ENCODE assay signal across 8 mouse cellular contexts in the genomic region with DNA sequence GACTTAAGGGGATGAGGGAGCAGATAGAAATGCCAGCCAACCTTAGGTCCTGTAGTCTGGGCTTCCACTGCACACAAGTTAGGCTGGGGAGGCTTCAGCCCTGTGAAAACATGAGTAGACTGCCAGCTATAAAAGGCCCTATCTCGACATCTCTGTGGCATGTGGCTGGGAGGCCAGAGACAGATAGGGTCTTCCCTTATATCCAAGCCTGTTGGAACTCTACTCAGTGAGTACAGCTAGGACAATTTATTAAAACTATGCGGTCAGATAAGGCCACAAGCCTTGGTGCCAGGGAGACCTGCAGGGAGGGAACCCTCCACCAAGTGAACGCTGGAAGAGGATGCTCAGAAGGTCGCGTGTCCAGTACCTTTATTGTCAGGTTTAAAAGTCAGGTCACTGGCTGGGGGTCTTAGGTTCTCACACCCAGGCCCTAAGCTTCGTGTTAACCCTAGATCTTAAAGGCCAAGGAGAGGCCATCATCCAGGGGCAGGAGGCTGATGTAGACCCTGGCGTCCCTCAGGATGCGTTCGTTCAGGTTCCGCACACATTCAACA. TPM values are rescaled to one million over a fixed set of nuclear protein-coding genes. Genes with fewer than 3 reads are reported as not detected.
DNase-seq lines count a peak whose midpoint lies in the region; ATAC-seq and TF ChIP-seq lines count a peak whose summit lies in the region.

No protein-coding gene starts in this region.

- no peak for DNase-seq in heart, adult 2 months
- DNase-seq in heart, adult 9 months (ENCODE audit: low spot score in 2 of 2): no peak
- DNase-seq in forebrain, postnatal 0 days: no peak
- DNase-seq in left cerebral cortex, postnatal 14 days (ENCODE audit: low spot score in 2 of 2): no peak
- DNase-seq in layer of hippocampus, postnatal 36 days: no peak
- DNase-seq in cerebellum, postnatal 4 days (ENCODE audit: low spot score in 2 of 2): no peak

- peak overlapping the region; percentile 100 for H3K4me2 ChIP-seq in forebrain, postnatal 0 days (ENCODE audit: low read depth)
- H3K4me2 ChIP-seq in liver, embryonic 16.5 days (ENCODE audit: low read depth, low read length): peak overlapping the region; percentile 92

- WGBS in heart, adult 2 months: 31% methylated on average over 10 of the region's 10 CpGs
- 19% methylated on average over 10 of the region's 10 CpGs for WGBS in forebrain, postnatal 0 days
- 14% methylated on average over 10 of the region's 10 CpGs for WGBS in liver, embryonic 16.5 days (ENCODE audit: insufficient replicate concordance)

- peaks cover 13% of the 10 kb centered on the region for H3K36me3 ChIP-seq in heart, adult 2 months (ENCODE audit: control insufficient read depth, insufficient read depth, low read length)
- H3K36me3 ChIP-seq in E14TG2a.4 (ENCODE audit: insufficient read depth, low read length): peaks cover 52% of the 10 kb centered on the region
- H3K36me3 ChIP-seq in forebrain, postnatal 0 days (ENCODE audit: insufficient read depth): peaks cover 34% of the 10 kb centered on the region
- peaks cover 34% of the 10 kb centered on the region for H3K36me3 ChIP-seq in liver, embryonic 16.5 days (ENCODE audit: control insufficient read depth, insufficient read depth)

- peaks cover 6% of the 10 kb centered on the region for H3K4me1 ChIP-seq in heart, adult 2 months (ENCODE audit: control insufficient read depth, insufficient read depth, low read length)
- peaks cover 75% of the 10 kb centered on the region for H3K4me1 ChIP-seq in E14TG2a.4 (replicated peaks; ENCODE audit: low read depth, low read length)
- H3K4me1 ChIP-seq in forebrain, postnatal 0 days (ENCODE audit: insufficient read depth): no peaks in the 10 kb centered on the region
- peaks cover 67% of the 10 kb centered on the region for H3K4me1 ChIP-seq in liver, embryonic 16.5 days (ENCODE audit: control insufficient read depth, low read depth, low read length)

- no peak for TF ChIP-seq CTCF in heart, adult 2 months (IDR thresholded peaks at IDR 0.05)
- TF ChIP-seq CTCF in E14TG2a.4 (conservative IDR thresholded peaks at IDR 0.05; ENCODE audit: low read length): no peak
- TF ChIP-seq CTCF in forebrain, postnatal 0 days (IDR thresholded peaks at IDR 0.05; ENCODE audit: low read depth): no peak

- no peak overlapping the region for H3K27ac ChIP-seq in heart, adult 2 months
- H3K27ac ChIP-seq in forebrain, postnatal 0 days (ENCODE audit: low read depth, low read length): 0 out of 2 replicates have a peak overlapping the region, but pooled peaks have one; percentile 45
- H3K27ac ChIP-seq in liver, embryonic 16.5 days (ENCODE audit: low read length): no peak overlapping the region

- H3K9ac ChIP-seq in heart, adult 2 months (ENCODE audit: low read depth, low read length): no peak overlapping the region
- H3K9ac ChIP-seq in forebrain, postnatal 0 days: no peak overlapping the region
- no peak overlapping the region for H3K9ac ChIP-seq in liver, embryonic 16.5 days (ENCODE audit: low read depth, low read length)

- no peak for ATAC-seq in forebrain, postnatal 0 days
- ATAC-seq in liver, embryonic 16.5 days (ENCODE audit: low read depth): no peak

- intact Hi-C loops in heart, adult 2 months (cut with DNase I): loop anchor here (10.0 kb wide), 1 partner anchor 92 kb away; a partner anchor contains a TSS
- intact Hi-C loops in left cerebral cortex, postnatal 14 days (cut with DNase I): loop anchor here (5.0 kb wide), 2 partner anchors 35 to 95 kb away; a partner anchor contains a TSS

- no peaks in the 10 kb centered on the region for H3K79me2 ChIP-seq in heart, adult 2 months (replicated peaks; ENCODE audit: control insufficient read depth, insufficient read depth, low read length)

- H3K9me3 ChIP-seq in E14TG2a.4 (ENCODE audit: low read length): no peaks in the 10 kb centered on the region
- no peaks in the 10 kb centered on the region for H3K9me3 ChIP-seq in forebrain, postnatal 0 days (ENCODE audit: low read length)
- no peaks in the 10 kb centered on the region for H3K9me3 ChIP-seq in liver, embryonic 16.5 days (replicated peaks; ENCODE audit: control insufficient read depth, low read length)

- TF ChIP-seq EP300 in heart, adult 2 months (IDR thresholded peaks at IDR 0.05; ENCODE audit: insufficient read depth, low read depth, low read length): 0 out of 2 replicates have a peak, but pooled peaks have one; percentile 8

- no peak for TF ChIP-seq POLR2A in heart, adult 2 months (IDR thresholded peaks at IDR 0.05; ENCODE audit: insufficient read depth, low read depth, low read length)

- H3K4me3 ChIP-seq in heart, adult 2 months: no peak overlapping the region
- peak overlapping the region; percentile 51 for H3K4me3 ChIP-seq in E14TG2a.4 (replicated peaks; ENCODE audit: low read length)
- no peak overlapping the region; the same call in 1 of the 2 replicates for H3K4me3 ChIP-seq in forebrain, postnatal 0 days (ENCODE audit: low read depth, low read length)
- peak overlapping the region; percentile 72 for H3K4me3 ChIP-seq in liver, embryonic 16.5 days (ENCODE audit: low read depth, low read length)

- H3K27me3 ChIP-seq in heart, adult 2 months (ENCODE audit: control insufficient read depth, insufficient read depth, low read length): no peaks in the 10 kb centered on the region
- H3K27me3 ChIP-seq in E14TG2a.4 (ENCODE audit: insufficient read depth, low read length): peaks cover 7% of the 10 kb centered on the region
- H3K27me3 ChIP-seq in forebrain, postnatal 0 days (ENCODE audit: insufficient read depth, low read length): no peaks in the 10 kb centered on the region
- no peaks in the 10 kb centered on the region for H3K27me3 ChIP-seq in liver, embryonic 16.5 days (ENCODE audit: control insufficient read depth, insufficient read depth, low read depth, low read length)

RNA-seq across cellular contexts. Expression of a gene that starts 1.9 kb away (rescaled TPM):
- total RNA-seq in heart, adult 2 months (2021): 1 to 10 TPM; 5.6 to 8.3 TPM
- polyA plus RNA-seq in heart, adult 2 months (2012; rRNA removed): 6.6 and 10.2 TPM in 2 replicates
- total RNA-seq in forebrain, postnatal 0 days (2014; rRNA removed): 23.4 and 32.4 TPM in 2 replicates
- polyA plus RNA-seq in forebrain, postnatal 0 days (2015; fragmentation: Nextera tagmentation; extraction: Ambion mirVana): 48.8 and 50.6 TPM in 2 replicates
- 15.8 and 18.4 TPM in 2 replicates for polyA plus RNA-seq in liver, embryonic 16.5 days (2015; fragmentation: Nextera tagmentation; extraction: Ambion mirVana)
- total RNA-seq in left cerebral cortex, postnatal 14 days (2021): 10 to 100 TPM; 27.9 to 30.2 TPM
- total RNA-seq in layer of hippocampus, postnatal 36 days (2021): 10 to 100 TPM; 25.5 to 29.8 TPM

RNA-seq across cellular contexts. Expression of a gene that starts 21.9 kb away (rescaled TPM):
- total RNA-seq in heart, adult 2 months (2021): 100 to 1,000 TPM; 441 to 506 TPM
- 228 and 349 TPM in 2 replicates for polyA plus RNA-seq in heart, adult 2 months (2012; rRNA removed)
- total RNA-seq in forebrain, postnatal 0 days (2014; rRNA removed): 201 and 204 TPM in 2 replicates
- polyA plus RNA-seq in forebrain, postnatal 0 days (2015; fragmentation: Nextera tagmentation; extraction: Ambion mirVana): 264 and 294 TPM in 2 replicates
- polyA plus RNA-seq in liver, embryonic 16.5 days (2015; fragmentation: Nextera tagmentation; extraction: Ambion mirVana): 98.4 and 113 TPM in 2 replicates
- 100 to 1,000 TPM; 208 to 230 TPM for total RNA-seq in left cerebral cortex, postnatal 14 days (2021)
- 100 to 1,000 TPM; 226 to 241 TPM for total RNA-seq in layer of hippocampus, postnatal 36 days (2021)

Comparison
In these comparisons a context has a peak if more than half of its experiments do, and no peak if none do; other contexts are left out.
1. H3K4me3 ChIP-seq: peak in E14TG2a.4 (single experiment) and liver, embryonic 16.5 days (single experiment); none in heart, adult 2 months (single experiment) and forebrain, postnatal 0 days (single experiment).